10 mouse cellular contexts compared by ENCODE assay signal in the genomic region with DNA sequence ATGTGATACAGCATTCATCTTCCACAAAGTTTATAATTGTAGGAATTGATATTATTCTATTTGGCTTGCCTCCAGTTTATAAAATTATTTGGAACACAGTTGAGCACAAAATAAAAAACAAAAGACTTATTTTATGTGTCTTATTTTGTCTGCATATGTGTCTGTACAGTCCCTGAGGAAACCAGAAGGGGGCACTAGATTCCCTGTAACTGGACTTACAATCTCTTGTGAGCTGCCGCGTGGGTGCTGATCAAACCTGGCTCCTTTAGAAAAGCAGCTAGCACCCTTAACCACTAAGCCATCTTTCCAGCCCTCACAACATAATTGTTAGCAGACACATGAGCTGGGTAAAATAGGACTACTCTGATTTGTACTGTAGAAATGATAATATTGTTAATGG. TPM values are rescaled to one million over a fixed set of nuclear protein-coding genes. Genes with fewer than 3 reads are reported as not detected.
DNase-seq lines count a peak whose midpoint lies in the region; ATAC-seq and TF ChIP-seq lines count a peak whose summit lies in the region.
"Had no signal": no experiment of that assay in that cellular context is flagged by ENCODE, and none has a peak within 500 bp of the region (broad histone marks: within the 10 kb centered on the region; RNA-seq: fewer than 3 reads in every experiment).

No protein-coding gene starts in this region.

- WGBS in hindbrain, embryonic 14.5 days, result 34% methylated on average over 2 of the region's 2 CpGs
- WGBS in hindbrain, embryonic 13.5 days, result 41% methylated on average over 2 of the region's 2 CpGs
- WGBS in limb, embryonic 14.5 days, result 41% methylated on average over 2 of the region's 2 CpGs

- no peak overlapping the region for H3K27ac ChIP-seq in hindbrain, embryonic 14.5 days
- no peak overlapping the region for H3K27ac ChIP-seq in hindbrain, embryonic 13.5 days
- no peak overlapping the region for H3K27ac ChIP-seq in limb, embryonic 14.5 days (replicated peaks; ENCODE audit: low read depth, low read length)
- H3K27ac ChIP-seq: heart, embryonic 13.5 days had no signal

- H3K4me2 ChIP-seq in hindbrain, embryonic 14.5 days (replicated peaks), result no peak overlapping the region
- no peak overlapping the region for H3K4me2 ChIP-seq in hindbrain, embryonic 13.5 days
- no peak overlapping the region for H3K4me2 ChIP-seq in limb, embryonic 14.5 days (replicated peaks; ENCODE audit: low read depth, low read length, severe bottlenecking)
- H3K4me2 ChIP-seq: heart, embryonic 13.5 days had no signal

- no peaks in the 10 kb centered on the region for H3K4me1 ChIP-seq in hindbrain, embryonic 14.5 days (replicated peaks; ENCODE audit: control insufficient read depth, insufficient read depth, low read length)
- no peaks in the 10 kb centered on the region for H3K4me1 ChIP-seq in hindbrain, embryonic 13.5 days (replicated peaks)
- H3K4me1 ChIP-seq in limb, embryonic 14.5 days (ENCODE audit: control insufficient read depth, insufficient read depth, low read length), result no peaks in the 10 kb centered on the region

- H3K9me3 ChIP-seq in hindbrain, embryonic 14.5 days (ENCODE audit: control insufficient read depth, low read length), result no peaks in the 10 kb centered on the region
- no peaks in the 10 kb centered on the region for H3K9me3 ChIP-seq in hindbrain, embryonic 13.5 days
- H3K9me3 ChIP-seq in limb, embryonic 14.5 days (ENCODE audit: control insufficient read depth, low read length), result no peaks in the 10 kb centered on the region
- H3K9me3 ChIP-seq: heart, embryonic 13.5 days; megakaryocyte, embryonic 14.5 days had no signal

- no peak overlapping the region for H3K9ac ChIP-seq in hindbrain, embryonic 14.5 days
- H3K9ac ChIP-seq in hindbrain, embryonic 13.5 days, result no peak overlapping the region
- H3K9ac ChIP-seq in limb, embryonic 14.5 days (ENCODE audit: low read depth, low read length, severe bottlenecking), result no peak overlapping the region
- H3K9ac ChIP-seq: heart, embryonic 13.5 days had no signal

- no peak for TF ChIP-seq POLR2A in limb, embryonic 14.5 days (IDR thresholded peaks at IDR 0.05; ENCODE audit: borderline replicate concordance, extremely low read depth, insufficient read depth, insufficient read length)

- H3K36me3 ChIP-seq in hindbrain, embryonic 14.5 days (replicated peaks; ENCODE audit: control insufficient read depth, insufficient read depth), result no peaks in the 10 kb centered on the region; the same call in 1 of the 2 replicates
- H3K36me3 ChIP-seq in hindbrain, embryonic 13.5 days, result 0 out of 2 replicates have a peak, but pooled peaks cover 2% of the 10 kb centered on the region
- H3K36me3 ChIP-seq in limb, embryonic 14.5 days (ENCODE audit: control insufficient read depth, insufficient read depth, low read length), result no peaks in the 10 kb centered on the region

- no peaks in the 10 kb centered on the region for H3K27me3 ChIP-seq in hindbrain, embryonic 14.5 days (ENCODE audit: control insufficient read depth, insufficient read depth, low read length)
- no peaks in the 10 kb centered on the region for H3K27me3 ChIP-seq in hindbrain, embryonic 13.5 days
- H3K27me3 ChIP-seq in limb, embryonic 14.5 days (ENCODE audit: control insufficient read depth, insufficient read depth, low read length), result no peaks in the 10 kb centered on the region
- H3K27me3 ChIP-seq: heart, embryonic 13.5 days had no signal

- H3K4me3 ChIP-seq in hindbrain, embryonic 14.5 days (replicated peaks; ENCODE audit: low read length), result no peak overlapping the region
- H3K4me3 ChIP-seq in hindbrain, embryonic 13.5 days, result no peak overlapping the region
- H3K4me3 ChIP-seq in limb, embryonic 14.5 days (replicated peaks; ENCODE audit: low read length), result no peak overlapping the region
- H3K4me3 ChIP-seq: heart, embryonic 13.5 days; megakaryocyte, embryonic 14.5 days had no signal

- DNase-seq in hindbrain, embryonic 14.5 days (ENCODE audit: low spot score), result peak; percentile 29
- DNase-seq in urinary bladder, postnatal 25 days (ENCODE audit: low spot score), result peak; percentile 11
- no peak for DNase-seq in urinary bladder, adult 2 months (ENCODE audit: low spot score)
- peak; percentile 21 to 40 for DNase-seq in cerebellum, postnatal 36 days
- peak; percentile 29 for DNase-seq in limb, embryonic 14.5 days (ENCODE audit: low spot score)
- peak; percentile 9 for DNase-seq in thymus, postnatal 0 days (ENCODE audit: low spot score)
- DNase-seq in spleen, adult 18-20 months, result no peak

- no peak for ATAC-seq in hindbrain, embryonic 14.5 days (ENCODE audit: low FRiP score)
- ATAC-seq in hindbrain, embryonic 13.5 days (ENCODE audit: low FRiP score), result no peak
- no peak for ATAC-seq in limb, embryonic 14.5 days (ENCODE audit: low FRiP score, low read depth)

RNA-seq across cellular contexts. Expression of a gene that starts 24.1 kb away (rescaled TPM):
- polyA plus RNA-seq in hindbrain, embryonic 14.5 days (2014; fragmentation: Nextera tagmentation; extraction: Ambion mirVana), result 192 and 215 TPM in 2 replicates
- 127 and 139 TPM in 2 replicates for polyA plus RNA-seq in hindbrain, embryonic 13.5 days (2015; fragmentation: Nextera tagmentation; extraction: Ambion mirVana)
- 1,303 and 1,694 TPM in 2 replicates for polyA plus RNA-seq in urinary bladder, adult 2 months (2012; rRNA removed)
- 179 and 191 TPM in 2 replicates for polyA plus RNA-seq in limb, embryonic 14.5 days (2012; rRNA removed)
- 139 and 167 TPM in 2 replicates for polyA plus RNA-seq in limb, embryonic 14.5 days (2014; fragmentation: Nextera tagmentation; extraction: Ambion mirVana)
- 7.9 and 9.5 TPM in 2 replicates for polyA plus RNA-seq in thymus, postnatal 0 days (2015; fragmentation: Nextera tagmentation; extraction: Ambion mirVana)

Comparison
In these comparisons a context has a peak if more than half of its experiments do, and no peak if none do; other contexts are left out.
1. DNase-seq: peak in hindbrain, embryonic 14.5 days (single experiment), urinary bladder, postnatal 25 days (single experiment), cerebellum, postnatal 36 days (2 of 2), limb, embryonic 14.5 days (single experiment) and thymus, postnatal 0 days (single experiment); none in urinary bladder, adult 2 months (single experiment) and spleen, adult 18-20 months (0 of 2).
2. RNA of a gene that starts 24.1 kb away (polyA plus RNA-seq): 1,303 to 1,694 TPM in urinary bladder, adult 2 months, 192 to 215 TPM in hindbrain, embryonic 14.5 days, 139 to 191 TPM in limb, embryonic 14.5 days and 127 to 139 TPM in hindbrain, embryonic 13.5 days; 7.9 to 9.5 TPM in thymus, postnatal 0 days; every median in the first group is over 10 times any median in the second.